In the genomic region with DNA sequence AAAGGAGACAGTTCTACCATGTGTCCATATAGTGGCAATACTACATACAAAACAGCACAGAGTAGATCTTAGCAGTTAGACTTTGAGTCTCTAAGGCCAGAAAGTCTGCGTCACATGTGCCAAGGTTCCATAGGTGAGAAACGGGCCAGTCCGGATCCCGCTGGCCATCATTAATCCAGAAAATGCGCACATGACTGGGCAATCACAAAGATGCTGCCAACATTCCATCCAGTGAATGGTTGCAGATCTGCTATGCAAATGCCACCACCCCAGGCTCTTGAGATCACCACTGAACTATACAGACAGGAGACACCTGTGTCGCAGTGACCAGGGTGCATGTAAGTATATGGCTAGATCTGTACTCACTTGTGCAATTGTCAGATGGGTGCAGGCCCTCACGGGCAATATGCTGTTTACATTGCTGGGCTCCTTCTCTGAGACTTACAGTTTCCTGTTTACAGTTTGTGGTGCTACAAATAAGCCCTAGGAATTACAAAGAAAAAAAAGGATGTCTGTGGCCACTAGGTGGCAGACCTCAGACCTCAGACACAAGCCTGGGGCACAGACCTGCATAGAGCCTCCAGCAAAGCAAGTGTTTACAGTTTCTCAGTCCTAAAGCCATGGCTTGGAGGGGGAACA, we compare ENCODE assay signal across 9 mouse cellular contexts. TPM values are rescaled to one million over a fixed set of nuclear protein-coding genes. Genes with fewer than 3 reads are reported as not detected.
DNase-seq lines count a peak whose midpoint lies in the region; ATAC-seq and TF ChIP-seq lines count a peak whose summit lies in the region.
"Had no signal": no experiment of that assay in that cellular context is flagged by ENCODE, and none has a peak within 500 bp of the region (broad histone marks: within the 10 kb centered on the region; RNA-seq: fewer than 3 reads in every experiment).

No protein-coding gene starts in this region.

- H3K27ac ChIP-seq in forebrain, embryonic 11.5 days (ENCODE audit: low read depth, low read length) = no peak overlapping the region
- peak overlapping the region; percentile 26 for H3K27ac ChIP-seq in hindbrain, embryonic 16.5 days (ENCODE audit: low read depth, low read length)
- no peak overlapping the region for H3K27ac ChIP-seq in midbrain, postnatal 0 days (ENCODE audit: low read depth, low read length)

- DNase-seq in urinary bladder, postnatal 14 days (ENCODE audit: low spot score) = peak; percentile 56
- no peak for DNase-seq in urinary bladder, adult 18-20 months (ENCODE audit: low spot score in 2 of 2)
- DNase-seq in brain, adult 2 months (ENCODE audit: low read depth, low spot score) = peak; percentile 87
- peak; percentile 77 for DNase-seq in forebrain, embryonic 11.5 days (ENCODE audit: low spot score)
- peak; percentile 69 for DNase-seq in left cerebral cortex, postnatal 25 days (ENCODE audit: low spot score in 2 of 2)
- DNase-seq in midbrain, postnatal 0 days (ENCODE audit: low spot score) = peak; percentile 79
- DNase-seq in thymus, postnatal 36 days = peak; percentile 61 to 63

- peak; percentile 15; the same call in 1 of the 2 replicates for ATAC-seq in forebrain, embryonic 11.5 days (replicated peaks; ENCODE audit: low FRiP score)
- ATAC-seq in hindbrain, embryonic 16.5 days = peak; percentile 41
- ATAC-seq in midbrain, postnatal 0 days (ENCODE audit: low FRiP score) = peak; percentile 25; the same call in 1 of the 2 replicates

- H3K4me2 ChIP-seq in forebrain, embryonic 11.5 days (ENCODE audit: low read depth, low read length, severe bottlenecking) = no peak overlapping the region
- H3K4me2 ChIP-seq in hindbrain, embryonic 16.5 days (ENCODE audit: low read length) = no peak overlapping the region
- H3K4me2 ChIP-seq in midbrain, postnatal 0 days (ENCODE audit: low read depth, low read length, poor library complexity, severe bottlenecking) = no peak overlapping the region

- no peaks in the 10 kb centered on the region for H3K27me3 ChIP-seq in forebrain, embryonic 11.5 days (ENCODE audit: control insufficient read depth, insufficient read depth, low read length)
- H3K27me3 ChIP-seq in hindbrain, embryonic 16.5 days (replicated peaks; ENCODE audit: control insufficient read depth, insufficient read depth, low read length) = no peaks in the 10 kb centered on the region
- no peaks in the 10 kb centered on the region for H3K27me3 ChIP-seq in midbrain, postnatal 0 days (ENCODE audit: insufficient read depth, low read length)

- WGBS in forebrain, embryonic 11.5 days = 54% methylated on average over 7 of the region's 7 CpGs
- WGBS in hindbrain, embryonic 16.5 days = 50% methylated on average over 7 of the region's 7 CpGs
- WGBS in midbrain, postnatal 0 days = 61% methylated on average over 7 of the region's 7 CpGs

- H3K9me3 ChIP-seq in forebrain, embryonic 11.5 days (ENCODE audit: control insufficient read depth, low read length) = no peaks in the 10 kb centered on the region
- no peaks in the 10 kb centered on the region for H3K9me3 ChIP-seq in hindbrain, embryonic 16.5 days (ENCODE audit: control insufficient read depth, low read length)
- H3K9me3 ChIP-seq in midbrain, postnatal 0 days (ENCODE audit: low read length) = no peaks in the 10 kb centered on the region
- H3K9me3 ChIP-seq: megakaryocyte, embryonic 14.5 days had no signal

- H3K36me3 ChIP-seq in forebrain, embryonic 11.5 days (ENCODE audit: control insufficient read depth, insufficient read depth, low read length) = no peaks in the 10 kb centered on the region
- H3K36me3 ChIP-seq in hindbrain, embryonic 16.5 days (ENCODE audit: control insufficient read depth, insufficient read depth, low read length) = no peaks in the 10 kb centered on the region
- H3K36me3 ChIP-seq in midbrain, postnatal 0 days (ENCODE audit: insufficient read depth, low read length) = no peaks in the 10 kb centered on the region

- TF ChIP-seq CTCF in midbrain, postnatal 0 days (IDR thresholded peaks at IDR 0.05) = peak; percentile 86

- intact Hi-C loops in left cerebral cortex, postnatal 25 days (cut with DNase I) = no loop called here

- no peak overlapping the region for H3K4me3 ChIP-seq in forebrain, embryonic 11.5 days (ENCODE audit: low read depth, low read length)
- H3K4me3 ChIP-seq in hindbrain, embryonic 16.5 days (ENCODE audit: low read length) = no peak overlapping the region
- H3K4me3 ChIP-seq in midbrain, postnatal 0 days (ENCODE audit: low read depth, low read length) = no peak overlapping the region
- H3K4me3 ChIP-seq: megakaryocyte, embryonic 14.5 days had no signal

- peaks cover 22% of the 10 kb centered on the region for H3K4me1 ChIP-seq in forebrain, embryonic 11.5 days (replicated peaks; ENCODE audit: control insufficient read depth, insufficient read depth, low read length)
- H3K4me1 ChIP-seq in hindbrain, embryonic 16.5 days (ENCODE audit: control insufficient read depth, insufficient read depth, low read depth, low read length) = peaks cover 26% of the 10 kb centered on the region
- peaks cover 28% of the 10 kb centered on the region for H3K4me1 ChIP-seq in midbrain, postnatal 0 days (ENCODE audit: insufficient read depth, low read length)

- H3K9ac ChIP-seq in forebrain, embryonic 11.5 days (ENCODE audit: low read length) = no peak overlapping the region
- no peak overlapping the region for H3K9ac ChIP-seq in hindbrain, embryonic 16.5 days (ENCODE audit: low read depth, low read length)
- no peak overlapping the region for H3K9ac ChIP-seq in midbrain, postnatal 0 days (replicated peaks; ENCODE audit: low read length, poor library complexity, severe bottlenecking)

RNA-seq across cellular contexts. Expression of a gene that starts 4.0 kb away (rescaled TPM):
- 5.3 and 5.7 TPM in 2 replicates for polyA plus RNA-seq in forebrain, embryonic 11.5 days (2014; fragmentation: Nextera tagmentation; extraction: Ambion mirVana)
- 1.8 and 1.9 TPM in 2 replicates for polyA plus RNA-seq in hindbrain, embryonic 16.5 days (2015; fragmentation: Nextera tagmentation; extraction: Ambion mirVana)
- total RNA-seq in left cerebral cortex, postnatal 25 days (2021) = 1 to 10 TPM; 6.1 to 9.5 TPM
- total RNA-seq in midbrain, postnatal 0 days (2014; rRNA removed) = 1.1 and 2.5 TPM in 2 replicates
- 1.3 and 2.9 TPM in 2 replicates for polyA plus RNA-seq in midbrain, postnatal 0 days (2015; fragmentation: Nextera tagmentation; extraction: Ambion mirVana)

RNA-seq across cellular contexts. Expression of a gene that starts 4.0 kb away (rescaled TPM):
- 14.2 and 15.5 TPM in 2 replicates for polyA plus RNA-seq in forebrain, embryonic 11.5 days (2014; fragmentation: Nextera tagmentation; extraction: Ambion mirVana)
- 5.7 and 6.4 TPM in 2 replicates for polyA plus RNA-seq in hindbrain, embryonic 16.5 days (2015; fragmentation: Nextera tagmentation; extraction: Ambion mirVana)
- total RNA-seq in left cerebral cortex, postnatal 25 days (2021) = 10 to 100 TPM; 16.6 to 17.0 TPM
- 8.4 and 10.6 TPM in 2 replicates for total RNA-seq in midbrain, postnatal 0 days (2014; rRNA removed)
- polyA plus RNA-seq in midbrain, postnatal 0 days (2015; fragmentation: Nextera tagmentation; extraction: Ambion mirVana) = 5.4 and 5.5 TPM in 2 replicates

RNA-seq across cellular contexts. Expression of a gene that starts 21.9 kb away (rescaled TPM):
- 4.4 and 6.8 TPM in 2 replicates for polyA plus RNA-seq in forebrain, embryonic 11.5 days (2014; fragmentation: Nextera tagmentation; extraction: Ambion mirVana)
- 13.8 and 15.4 TPM in 2 replicates for polyA plus RNA-seq in hindbrain, embryonic 16.5 days (2015; fragmentation: Nextera tagmentation; extraction: Ambion mirVana)
- 10 to 100 TPM; 46.6 to 46.7 TPM for total RNA-seq in left cerebral cortex, postnatal 25 days (2021)
- 110 and 114 TPM in 2 replicates for total RNA-seq in midbrain, postnatal 0 days (2014; rRNA removed)
- polyA plus RNA-seq in midbrain, postnatal 0 days (2015; fragmentation: Nextera tagmentation; extraction: Ambion mirVana) = 26.0 and 27.8 TPM in 2 replicates

RNA-seq across cellular contexts. Expression of a gene that starts 55.6 kb away (rescaled TPM):
- 1.2 and 2.0 TPM in 2 replicates for polyA plus RNA-seq in forebrain, embryonic 11.5 days (2014; fragmentation: Nextera tagmentation; extraction: Ambion mirVana)
- polyA plus RNA-seq in hindbrain, embryonic 16.5 days (2015; fragmentation: Nextera tagmentation; extraction: Ambion mirVana) = 0.25 and 0.70 TPM in 2 replicates
- total RNA-seq in left cerebral cortex, postnatal 25 days (2021) = 1 to 10 TPM in 1 of 2 experiments, under 1 TPM in 1; 0.39 to 1.6 TPM
- total RNA-seq in midbrain, postnatal 0 days (2014; rRNA removed) = 0.27 TPM in 1 of 2 replicates, not detected in the other
- 0.82 and 1.3 TPM in 2 replicates for polyA plus RNA-seq in midbrain, postnatal 0 days (2015; fragmentation: Nextera tagmentation; extraction: Ambion mirVana)

Comparison
In these comparisons a context has a peak if more than half of its experiments do, and no peak if none do; other contexts are left out.
1. DNase-seq: peak in urinary bladder, postnatal 14 days (single experiment), brain, adult 2 months (single experiment), forebrain, embryonic 11.5 days (single experiment), left cerebral cortex, postnatal 25 days (2 of 2), midbrain, postnatal 0 days (single experiment) and thymus, postnatal 36 days (2 of 2); none in urinary bladder, adult 18-20 months (0 of 2).
2. Peak in every context shown above with its lines, with median percentiles within 50 percentile points of each other: ATAC-seq.